Mouse (Mus musculus) CH12.LX (cell line): ENCODE data around the gene Olfr1052. TPM values are rescaled to one million over a fixed set of nuclear protein-coding genes. Genes with fewer than 3 reads are reported as not detected.
"Not testable (repeated sequence)": the region's sequence is repeated elsewhere in the genome, so short reads cannot be mapped to it uniquely, and the experiment has no call there.

ENCODE experiments used
- DNase-seq: peaks from one replicate; pipeline ENCODE4 v3.0.0-alpha.2; 2013; ENCODE audit errors: extremely low read depth
- H3K27ac ChIP-seq: 2 replicates; pipeline ENCODE4 v1.5.1; 2012; ENCODE audit warnings: low read depth, mild to moderate bottlenecking, control low read depth, moderate library complexity; ENCODE audit not compliant: insufficient read depth
- H3K27me3 ChIP-seq: replicated peaks from 2 replicates; pipeline ENCODE3; 2012; ENCODE audit warnings: inconsistent platforms
- H3K36me3 ChIP-seq, 2 experiments: replicated peaks in 1 of 2; 2 replicates each; pipeline versions ENCODE3 to v1.6.1; 2012; ENCODE audit warnings: inconsistent platforms in 1 of 2, low read length in 1 of 2, mild to moderate bottlenecking in 1 of 2, mixed read lengths in 1 of 2, moderate library complexity in 1 of 2; ENCODE audit not compliant: control insufficient read depth in 1 of 2, insufficient read depth in 1 of 2
- H3K4me1 ChIP-seq, 2 experiments: 2 replicates each; pipeline ENCODE4 v1.6.1; 2012; ENCODE audit warnings: inconsistent platforms in 1 of 2, moderate library complexity in 1 of 2; ENCODE audit not compliant: insufficient read depth in 2 of 2, control insufficient read depth in 1 of 2
- H3K4me2 ChIP-seq: 2 replicates; pipeline ENCODE4 v1.6.1; 2012; ENCODE audit warnings: low read depth, mild to moderate bottlenecking, control low read depth; ENCODE audit not compliant: poor library complexity, insufficient read depth, severe bottlenecking
- H3K4me3 ChIP-seq, 3 experiments: fragments of 150-350 bp in 1 of 3; sonication (generic) in 1 of 3; replicated peaks in 1 of 3; 2 replicates each; pipeline versions ENCODE3 to v1.5.1; 2011 to 2012; ENCODE audit warnings: low read depth in 2 of 3, low read length in 2 of 3, mild to moderate bottlenecking in 2 of 3, moderate library complexity in 2 of 3, control low read depth in 1 of 3, improper control_type of control experiment in 1 of 3, inconsistent platforms in 1 of 3, mixed read lengths in 1 of 3; ENCODE audit not compliant: poor library complexity in 1 of 3
- H3K79me2 ChIP-seq: replicated peaks from 2 replicates; pipeline ENCODE4 v1.6.1; 2012; ENCODE audit warnings: mild to moderate bottlenecking, moderate library complexity; ENCODE audit not compliant: control insufficient read depth, poor library complexity, insufficient read depth, severe bottlenecking; ENCODE audit errors: extremely low read depth
- H3K9ac ChIP-seq: 2 replicates; pipeline ENCODE4 v1.6.1; 2012; ENCODE audit warnings: low read depth, mild to moderate bottlenecking, control low read depth, moderate library complexity; ENCODE audit not compliant: insufficient read depth
- H3K9me3 ChIP-seq: replicated peaks from 2 replicates; pipeline ENCODE3; 2012; ENCODE audit warnings: low read length, inconsistent platforms, mixed read lengths
- CHD1 ChIP-seq: IDR thresholded peaks from 2 replicates; pipeline ENCODE4 v1.6.1; 2012; ENCODE audit warnings: low read depth, low read length, improper control_type of control experiment, inconsistent platforms
- CHD2 ChIP-seq: IDR thresholded peaks from 2 replicates; pipeline ENCODE4 v1.6.1; 2011; ENCODE audit warnings: low read length, improper control_type of control experiment
- E2F4 ChIP-seq: IDR thresholded peaks from 2 replicates; pipeline ENCODE4 v1.6.1; 2011; ENCODE audit warnings: low read depth, low read length, improper control_type of control experiment; ENCODE audit not compliant: insufficient replicate concordance
- ETS1 ChIP-seq: conservative IDR thresholded peaks from 2 replicates; pipeline ENCODE4 v1.6.1; 2012; ENCODE audit warnings: low read depth, mild to moderate bottlenecking, inconsistent platforms, low read length, improper control_type of control experiment, moderate library complexity
- IRF4 ChIP-seq: IDR thresholded peaks from 2 replicates; pipeline ENCODE4 v1.6.1; 2014; ENCODE audit warnings: low read depth, mild to moderate bottlenecking, inconsistent platforms, low read length, improper control_type of control experiment
- MAFK ChIP-seq: IDR thresholded peaks from 2 replicates; pipeline ENCODE4 v1.6.1; 2011; ENCODE audit warnings: low read length, improper control_type of control experiment; ENCODE audit not compliant: insufficient replicate concordance
- NRF1 ChIP-seq: IDR thresholded peaks from 2 replicates; pipeline ENCODE4 v1.6.1; 2014; ENCODE audit warnings: low read depth, mild to moderate bottlenecking, inconsistent platforms, low read length, improper control_type of control experiment, moderate library complexity
- POLR2AphosphoS2 ChIP-seq: IDR thresholded peaks from 2 replicates; pipeline ENCODE4 v1.6.1; 2011; ENCODE audit warnings: low read depth, low read length, improper control_type of control experiment
- SIN3A ChIP-seq: IDR thresholded peaks from 2 replicates; pipeline ENCODE4 v1.6.1; 2012; ENCODE audit warnings: low read length, improper control_type of control experiment, inconsistent platforms
- TBP ChIP-seq: conservative IDR thresholded peaks from 2 replicates; pipeline ENCODE4 v1.6.1; 2011; ENCODE audit warnings: low read depth, low read length, improper control_type of control experiment
- TCF12 ChIP-seq: IDR thresholded peaks from 2 replicates; pipeline ENCODE4 v1.6.1; 2014; ENCODE audit warnings: low read depth, mild to moderate bottlenecking, inconsistent platforms, low read length, improper control_type of control experiment
- USF2 ChIP-seq: conservative IDR thresholded peaks from 2 replicates; pipeline ENCODE4 v1.6.1; 2011; ENCODE audit warnings: low read depth, low read length, improper control_type of control experiment
- ZC3H11A ChIP-seq: IDR thresholded peaks from 2 replicates; pipeline ENCODE4 v1.6.1; 2012; ENCODE audit warnings: low read depth, mild to moderate bottlenecking, inconsistent platforms, low read length, improper control_type of control experiment
- ZKSCAN1 ChIP-seq: IDR thresholded peaks from 2 replicates; pipeline ENCODE4 v1.6.1; 2012; ENCODE audit warnings: low read depth, inconsistent platforms, low read length, improper control_type of control experiment, borderline replicate concordance
- ZNF384 ChIP-seq: IDR thresholded peaks from 2 replicates; pipeline ENCODE4 v1.6.1; 2012; ENCODE audit warnings: low read depth, low read length, improper control_type of control experiment, inconsistent platforms
- dilution Hi-C: fragments of 300-500 bp; cut with MboI; formaldehyde crosslinking; loops from 2 replicates; pipeline ENCODE4 v1.14.3; 2020; ENCODE audit warnings: low sequenced_read_pairs; ENCODE audit not compliant: extremely low pct_unique_long_range_greater_than_20kb, extremely low pct_ligation_motif_present
- in situ Hi-C: fragments of 300-500 bp; cut with MboI; formaldehyde crosslinking; loops from 3 replicates; pipeline ENCODE4 v1.14.3; 2019; ENCODE audit warnings: low sequenced_read_pairs, low pct_ligation_motif_present, low pct_unique_long_range_greater_than_20kb, mixed read lengths
- polyA plus RNA-seq: library from polyadenylated mRNA; unstranded; fragments of >175 nt; gene quantifications from 2 replicates; pipeline ENCODE4 v1.2.1, GENCODE M21; 2012; ENCODE audit warnings: low read depth; ENCODE audit not compliant: insufficient read length
- total RNA-seq, 2 experiments: library from RNA; depleted of rRNA; stranded (reverse); fragments of 300-350 nt in 1 of 2; fragments of >200 nt in 1 of 2; gene quantifications; 2 replicates each; pipeline ENCODE4 v1.2.3; 2012 to 2014

The Olfr1052 gene
- not detected in 2 replicates for total RNA-seq (2012; rRNA removed)
- not detected in 2 replicates for total RNA-seq (2014; rRNA removed)
- not detected in 2 replicates for polyA plus RNA-seq

DNA sequence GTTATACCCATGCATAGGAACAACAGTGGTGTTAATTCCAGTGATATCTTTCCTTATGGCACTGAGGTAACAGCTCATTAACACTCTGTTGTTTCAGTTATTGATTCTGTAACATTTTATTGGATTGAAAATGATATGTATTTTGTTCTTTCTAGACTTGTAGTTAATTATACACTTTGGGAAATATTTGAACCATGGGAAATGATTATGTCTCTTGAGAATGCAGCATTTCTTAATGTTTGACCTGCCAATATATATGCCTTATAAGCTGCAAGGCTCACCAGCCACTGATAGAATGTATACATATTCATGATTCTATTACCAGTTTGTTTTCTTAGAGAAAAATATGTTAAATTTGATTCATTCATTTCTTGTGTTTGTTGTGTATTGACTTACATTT, at the start of gene Olfr1052:
Gene Olfr1052 (plus strand): TSS at position 301 of the 400 bp plus-strand sequence.
- Histone ChIP-seq H3K4me1 (no peaks in the 10 kb centered on the region), H3K27ac (no peak within 1 kb of the TSS), H3K27me3 (no peaks in the 10 kb centered on the region), H3K4me2 (no peak within 1 kb of the TSS), H3K4me3 (no peak within 1 kb of the TSS), H3K9ac (no peak within 1 kb of the TSS), H3K9me3 (peaks cover 21% of the 10 kb centered on the region), H3K79me2 (no peaks in the 10 kb centered on the region), H3K36me3 (no peaks in the 10 kb centered on the region)
- DNase-seq: no peak
- dilution Hi-C loops: no loop called here
- TF ChIP-seq SIN3A (no peak), POLR2AphosphoS2 (no peak), USF2 (no peak), IRF4 (no peak), MAFK (no peak), CHD1 (no peak), ZC3H11A (no peak), CHD2 (no peak), TCF12 (no peak), E2F4 (no peak), TBP (no peak), ZKSCAN1 (no peak), ETS1 (no peak), NRF1 (no peak), ZNF384 (no peak)
- in situ Hi-C loops: no loop called here

DNA sequence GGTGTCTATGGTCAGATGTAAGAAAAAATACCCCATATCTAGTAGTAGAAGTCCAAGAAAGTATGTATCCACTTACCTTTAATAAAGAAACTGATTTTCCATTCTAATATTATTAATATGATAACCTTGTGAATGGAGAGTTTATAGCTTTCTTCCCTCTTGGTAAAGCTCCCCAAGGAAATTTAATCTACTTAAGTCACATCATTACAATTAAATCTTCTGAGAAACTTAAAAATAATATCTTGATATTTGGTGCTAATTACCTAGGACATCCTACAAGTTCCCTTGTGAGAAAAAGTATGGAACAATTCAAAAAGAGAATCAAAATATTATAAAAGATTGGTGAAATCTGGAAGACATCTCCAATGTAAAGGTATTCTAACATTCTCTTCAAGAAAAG, 34.0 kb upstream of the Olfr1052 start, which contains the start of gene Olfr1049:
Gene Olfr1049 (minus strand): TSS at position 101 of the 400 bp plus-strand sequence.
- DNase-seq, H3K79me2 ChIP-seq, H3K27me3 ChIP-seq, dilution Hi-C loops, H3K4me3 ChIP-seq, in situ Hi-C loops, H3K9me3 ChIP-seq, H3K36me3 ChIP-seq, H3K9ac ChIP-seq, H3K4me1 ChIP-seq, H3K27ac ChIP-seq, H3K4me2 ChIP-seq: not testable (repeated sequence)

DNA sequence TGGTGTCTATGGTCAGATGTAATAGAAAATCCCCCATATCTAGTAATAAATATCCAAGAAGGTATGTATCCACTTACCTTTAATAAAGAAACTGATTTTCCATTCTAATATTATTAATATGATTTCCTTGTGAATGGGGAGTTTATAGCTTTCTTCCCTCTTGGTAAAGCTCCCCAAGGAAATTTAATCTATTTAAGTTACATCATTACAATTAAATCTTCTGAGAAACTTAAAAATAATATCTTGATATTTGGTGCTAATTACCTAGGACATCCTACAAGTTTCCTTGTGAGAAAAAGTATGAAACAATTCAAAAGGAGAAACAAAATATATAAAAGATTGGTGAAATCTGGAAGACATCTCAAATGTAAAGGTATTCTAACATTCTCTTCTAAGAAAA, 13.3 kb upstream of the Olfr1052 start, which contains the start of gene Olfr1051:
Gene Olfr1051 (minus strand): TSS at position 101 of the 400 bp plus-strand sequence.
- H3K4me1 ChIP-seq, H3K36me3 ChIP-seq, H3K4me2 ChIP-seq, in situ Hi-C loops, dilution Hi-C loops, H3K9ac ChIP-seq, H3K27me3 ChIP-seq, DNase-seq, H3K4me3 ChIP-seq, H3K27ac ChIP-seq, H3K9me3 ChIP-seq, H3K79me2 ChIP-seq: not testable (repeated sequence)
